Mouse (Mus musculus): ENCODE data around the gene Olfr777.
"Not testable (repeated sequence)": the region's sequence is repeated elsewhere in the genome, so short reads cannot be mapped to it uniquely, and the experiment has no call there.

Gene Olfr777

GRCm38 (mm10) chr10:129271081-129271535 lies at the start of gene Olfr777:
Gene Olfr777 (minus strand): TSS chr10:129271485.
- no peak for DNase-seq (ENCODE audit: low read depth, low spot score)

DNA sequence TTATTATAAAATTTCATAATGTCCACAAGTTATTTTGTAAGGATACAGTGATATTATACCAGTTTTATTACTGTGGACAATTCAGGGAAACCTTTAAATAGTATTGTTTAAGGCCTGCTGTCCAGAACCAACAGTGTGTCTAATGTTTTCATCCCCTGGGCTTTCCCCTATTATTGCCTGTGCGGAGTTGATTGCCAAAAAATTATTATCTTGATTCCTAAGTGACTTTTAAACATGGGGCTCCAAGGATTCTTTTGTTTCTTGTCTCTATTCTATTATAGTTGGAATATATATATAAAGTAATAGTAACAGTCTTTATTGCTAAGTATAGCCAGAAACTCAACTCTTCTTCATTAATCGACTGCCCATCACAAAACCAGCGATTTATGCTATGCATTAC lies 46.5 kb upstream of the Olfr777 start, which contains the start of gene Olfr780:
Gene Olfr780 (plus strand): TSS at position 301 of the 400 bp plus-strand sequence.
- no peak for DNase-seq (ENCODE audit: low read depth, low spot score)

GRCm38 (mm10) chr10:129313521-129313920 lies 42.2 kb upstream of the Olfr777 start:
- not testable (repeated sequence) for DNase-seq (ENCODE audit: low read depth, low spot score)

- not testable (repeated sequence) for DNase-seq (ENCODE audit: low read depth, low spot score)
Measured at GRCm38 (mm10) chr10:129312973-129313372, 41.7 kb upstream of the Olfr777 start.

DNA sequence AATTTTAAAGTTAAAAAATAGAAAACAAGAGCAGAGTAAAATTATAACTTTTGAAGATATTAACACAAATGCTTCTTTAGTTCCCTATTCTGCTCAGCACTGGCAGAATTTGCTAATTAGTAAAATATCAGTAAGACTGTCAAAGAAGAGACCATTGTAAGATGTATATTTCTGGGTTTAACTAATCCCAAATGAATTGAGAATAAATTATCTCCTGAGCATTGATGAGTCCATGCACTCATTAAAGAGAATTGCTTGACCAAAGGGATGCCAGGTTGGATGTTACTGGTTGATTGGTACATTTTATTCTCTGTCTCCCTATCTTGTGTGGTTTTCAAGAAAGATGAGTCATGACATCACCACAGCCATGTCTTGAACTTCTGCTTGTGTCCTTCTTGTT lies 12.5 kb downstream of the Olfr777 start, which contains the start of gene Olfr776:
Gene Olfr776 (plus strand): TSS at position 301 of the 400 bp plus-strand sequence.
- DNase-seq (ENCODE audit: low read depth, low spot score): no peak

- no peak for DNase-seq (ENCODE audit: low read depth, low spot score)
Measured at GRCm38 (mm10) chr10:129248112-129248511, 23.2 kb downstream of the Olfr777 start, which contains the start of gene Olfr775. Gene Olfr775 (plus strand): TSS chr10:129248412.

GRCm38 (mm10) chr10:129235904-129236303 lies 35.4 kb downstream of the Olfr777 start, which contains the start of gene Olfr774:
Gene Olfr774 (plus strand): TSS chr10:129236204.
- no peak for DNase-seq (ENCODE audit: low read depth, low spot score)

DNA sequence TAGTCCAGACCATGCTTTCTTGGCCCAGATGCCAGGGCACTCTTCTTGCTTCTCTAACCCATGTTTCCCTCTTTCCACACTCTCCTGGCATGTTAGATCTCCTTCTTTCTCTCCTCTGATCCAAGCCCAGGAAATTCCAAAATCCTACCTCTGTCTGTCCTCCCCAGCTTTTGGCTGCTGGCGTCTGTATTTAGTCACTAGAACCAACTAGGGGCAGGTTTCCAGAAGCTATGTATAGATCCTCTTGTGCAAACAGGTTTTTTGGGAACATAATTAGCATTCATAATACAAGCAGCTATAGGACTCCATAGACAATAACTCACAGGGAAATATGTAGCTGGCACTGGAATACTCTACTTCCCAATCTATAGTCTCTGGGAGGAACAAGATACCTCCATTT lies 40.5 kb downstream of the Olfr777 start:
- no peak for DNase-seq (ENCODE audit: low read depth, low spot score)
